Mouse (Mus musculus) olfactory bulb, adult 2 months (tissue): ENCODE results near the gene Cltb.

ENCODE experiments used
- CTCF ChIP-seq: fragments of 200-500 bp; IDR thresholded peaks from 2 replicates; pipeline ENCODE4 v1.5.1; 2012; ENCODE audit warnings: low read depth, mild to moderate bottlenecking, low read length, moderate library complexity; ENCODE audit not compliant: insufficient read depth
- POLR2A ChIP-seq: fragments of 200-500 bp; IDR thresholded peaks from 2 replicates; pipeline ENCODE4 v1.6.1; 2012; ENCODE audit warnings: mild to moderate bottlenecking, low read depth, low read length, moderate library complexity; ENCODE audit not compliant: insufficient read depth

DNA sequence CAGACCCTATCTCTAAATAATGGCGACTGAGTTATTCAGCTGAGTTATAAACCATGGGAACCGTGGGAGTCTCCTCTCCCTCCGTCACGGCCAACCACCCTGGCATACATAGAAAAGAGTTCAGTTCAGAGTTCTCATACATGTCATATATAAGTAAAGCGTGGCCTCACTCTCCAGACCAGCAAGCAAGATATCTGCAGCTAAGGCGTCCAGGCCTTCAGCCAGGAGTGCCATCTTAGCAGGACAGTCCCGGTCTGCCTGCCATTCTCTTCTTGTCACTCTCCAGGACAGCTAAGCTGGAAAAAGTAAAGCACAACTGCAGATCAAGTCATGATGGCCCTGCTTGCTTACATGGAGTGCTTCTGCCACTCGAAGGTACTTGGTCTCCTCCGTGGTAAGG lies 55.0 kb downstream of the Cltb start:
- TF ChIP-seq CTCF = no peak
- TF ChIP-seq POLR2A = no peak
